Mouse (Mus musculus): ENCODE results near the gene Aldh5a1.

GRCm38 (mm10) chr13:24943303-24943702 is 5.8 kb upstream of the Aldh5a1 start:
- no peak for TF ChIP-seq CTCF (IDR thresholded peaks at IDR 0.05; ENCODE audit: insufficient read depth, low read length)
- TF ChIP-seq POLR2A (IDR thresholded peaks at IDR 0.05; ENCODE audit: borderline replicate concordance, extremely low read depth, low read depth, low read length), result no peak
